Mouse (Mus musculus): ENCODE results near the gene Apobec3. TPM values are rescaled to one million over a fixed set of nuclear protein-coding genes. Genes with fewer than 3 reads are reported as not detected.
"Not testable (repeated sequence)": the region's sequence is repeated elsewhere in the genome, so short reads cannot be mapped to it uniquely, and the experiment has no call there.

Gene Apobec3
- polyA plus RNA-seq, 1 experiment from 2014 or later: 5.2 TPM

- Histone ChIP-seq H3K4me2 (no peak overlapping the region), H3K9me3 (no peaks in the 10 kb centered on the region), H3K4me3 (no peak overlapping the region), H3K36me3 (no peaks in the 10 kb centered on the region), H3K4me1 (replicated peaks) (no peaks in the 10 kb centered on the region), H3K27me3 (no peaks in the 10 kb centered on the region), H3K9ac (no peak overlapping the region), H3K27ac (replicated peaks) (no peak overlapping the region)
- ATAC-seq (ENCODE audit: low read depth): no peak
- WGBS: 86% methylated on average over 5 of the region's 5 CpGs
Observed at GRCm38 (mm10) chr15:79898988-79899387, 7.5 kb downstream of the Apobec3 start.

- H3K36me3 ChIP-seq: no peaks in the 10 kb centered on the region
Observed at GRCm38 (mm10) chr15:79899828-79900510, 8.5 kb downstream of the Apobec3 start.

GRCm38 (mm10) chr15:79900751-79901150, 9.3 kb downstream of the Apobec3 start:
- H3K4me2 ChIP-seq: no peak overlapping the region
- H3K27me3 ChIP-seq: no peaks in the 10 kb centered on the region
- no peaks in the 10 kb centered on the region for H3K4me1 ChIP-seq (replicated peaks)
- ATAC-seq (ENCODE audit: low read depth): no peak
- H3K4me3 ChIP-seq: no peak overlapping the region
- 70% methylated on average over 7 of the region's 7 CpGs for WGBS
- H3K27ac ChIP-seq (replicated peaks): no peak overlapping the region
- H3K9me3 ChIP-seq: no peaks in the 10 kb centered on the region
- no peaks in the 10 kb centered on the region for H3K36me3 ChIP-seq
- no peak overlapping the region for H3K9ac ChIP-seq

More at GRCm38 (mm10) chr15:79899828-79900510, 8.5 kb downstream of the Apobec3 start:
- no peak for ATAC-seq (ENCODE audit: low read depth)
- no peak overlapping the region for H3K4me2 ChIP-seq
- H3K27me3 ChIP-seq: no peaks in the 10 kb centered on the region
- no peaks in the 10 kb centered on the region for H3K9me3 ChIP-seq
- no peak overlapping the region for H3K4me3 ChIP-seq
- H3K4me1 ChIP-seq (replicated peaks): no peaks in the 10 kb centered on the region
- H3K27ac ChIP-seq (replicated peaks): no peak overlapping the region
- H3K9ac ChIP-seq: no peak overlapping the region
- 86% methylated on average over 6 of the region's 6 CpGs for WGBS

- 90% methylated on average over 2 of the region's 2 CpGs for WGBS
- H3K27me3 ChIP-seq: 0 out of 2 replicates have a peak, but pooled peaks cover 3% of the 10 kb centered on the region
- no peak for ATAC-seq (ENCODE audit: low read depth)
Observed at GRCm38 (mm10) chr15:79901399-79901798, 9.9 kb downstream of the Apobec3 start.

GRCm38 (mm10) chr15:79903081-79903480, 11.6 kb downstream of the Apobec3 start:
- 95% methylated on average over 8 of the region's 8 CpGs for WGBS
- H3K27ac ChIP-seq (replicated peaks); H3K4me2 ChIP-seq; H3K4me3 ChIP-seq; H3K4me1 ChIP-seq (replicated peaks); H3K27me3 ChIP-seq; H3K36me3 ChIP-seq; H3K9me3 ChIP-seq; H3K9ac ChIP-seq; ATAC-seq (ENCODE audit: low read depth): not testable (repeated sequence)

More at GRCm38 (mm10) chr15:79901399-79901798, 9.9 kb downstream of the Apobec3 start:
- H3K36me3 ChIP-seq: no peaks in the 10 kb centered on the region
- no peak overlapping the region for H3K4me3 ChIP-seq
- H3K9me3 ChIP-seq: no peaks in the 10 kb centered on the region
- no peak overlapping the region for H3K27ac ChIP-seq (replicated peaks)
- H3K4me1 ChIP-seq (replicated peaks): no peaks in the 10 kb centered on the region
- no peak overlapping the region for H3K4me2 ChIP-seq
- no peak overlapping the region for H3K9ac ChIP-seq

GRCm38 (mm10) chr15:79903963-79904362, 12.5 kb downstream of the Apobec3 start:
- Histone ChIP-seq H3K9ac (no peak overlapping the region), H3K36me3 (no peaks in the 10 kb centered on the region), H3K9me3 (no peaks in the 10 kb centered on the region), H3K27me3 (0 out of 2 replicates have a peak, but pooled peaks cover 8% of the 10 kb centered on the region), H3K4me2 (no peak overlapping the region), H3K27ac (replicated peaks) (no peak overlapping the region), H3K4me1 (replicated peaks) (no peaks in the 10 kb centered on the region), H3K4me3 (no peak overlapping the region)
- no peak for ATAC-seq (ENCODE audit: low read depth)

- H3K9me3 ChIP-seq; H3K9ac ChIP-seq; H3K27me3 ChIP-seq; H3K27ac ChIP-seq (replicated peaks); H3K36me3 ChIP-seq; H3K4me1 ChIP-seq (replicated peaks); H3K4me2 ChIP-seq; ATAC-seq (ENCODE audit: low read depth); H3K4me3 ChIP-seq: not testable (repeated sequence)
- WGBS: 76% methylated on average over 11 of the region's 11 CpGs
Observed at GRCm38 (mm10) chr15:79904678-79905077, 13.2 kb downstream of the Apobec3 start.

GRCm38 (mm10) chr15:79905211-79905610, 13.8 kb downstream of the Apobec3 start:
- Histone ChIP-seq H3K9ac (no peak overlapping the region), H3K4me1 (replicated peaks) (no peaks in the 10 kb centered on the region), H3K27ac (replicated peaks) (no peak overlapping the region), H3K9me3 (no peaks in the 10 kb centered on the region), H3K27me3 (0 out of 2 replicates have a peak, but pooled peaks cover 8% of the 10 kb centered on the region), H3K4me2 (no peak overlapping the region), H3K4me3 (no peak overlapping the region), H3K36me3 (no peaks in the 10 kb centered on the region)
- ATAC-seq (ENCODE audit: low read depth): no peak
- 19% methylated on average over 12 of the region's 12 CpGs for WGBS

GRCm38 (mm10) chr15:79906855-79907254, 15.4 kb downstream of the Apobec3 start:
- Histone ChIP-seq H3K4me2 (no peak overlapping the region), H3K27me3 (0 out of 2 replicates have a peak, but pooled peaks cover 8% of the 10 kb centered on the region), H3K4me3 (no peak overlapping the region), H3K9ac (no peak overlapping the region), H3K9me3 (no peaks in the 10 kb centered on the region), H3K27ac (replicated peaks) (no peak overlapping the region), H3K4me1 (replicated peaks) (no peaks in the 10 kb centered on the region), H3K36me3 (no peaks in the 10 kb centered on the region)
- WGBS: 53% methylated on average over 14 of the region's 14 CpGs
- ATAC-seq (ENCODE audit: low read depth): no peak

GRCm38 (mm10) chr15:79909006-79909405, 17.5 kb downstream of the Apobec3 start:
- H3K9ac ChIP-seq; H3K36me3 ChIP-seq; H3K27ac ChIP-seq (replicated peaks); H3K4me3 ChIP-seq; H3K4me2 ChIP-seq; H3K27me3 ChIP-seq; H3K4me1 ChIP-seq (replicated peaks); ATAC-seq (ENCODE audit: low read depth); H3K9me3 ChIP-seq: not testable (repeated sequence)
- WGBS: 90% methylated on average over 3 of the region's 3 CpGs

- not testable (repeated sequence) for H3K9me3 ChIP-seq; H3K4me2 ChIP-seq; ATAC-seq (ENCODE audit: low read depth); H3K27me3 ChIP-seq; H3K27ac ChIP-seq (replicated peaks); H3K9ac ChIP-seq; H3K4me1 ChIP-seq (replicated peaks); H3K4me3 ChIP-seq; H3K36me3 ChIP-seq
- 74% methylated on average over 1 of the region's 1 CpGs for WGBS
Observed at GRCm38 (mm10) chr15:79910812-79911211, 19.4 kb downstream of the Apobec3 start.

- H3K27ac ChIP-seq (replicated peaks): no peak overlapping the region
- 86% methylated on average over 8 of the region's 8 CpGs for WGBS
- H3K36me3 ChIP-seq: no peaks in the 10 kb centered on the region
- no peak overlapping the region for H3K9ac ChIP-seq
- no peak for ATAC-seq (ENCODE audit: low read depth)
- no peaks in the 10 kb centered on the region for H3K4me1 ChIP-seq (replicated peaks)
- 0 out of 2 replicates have a peak, but pooled peaks cover 5% of the 10 kb centered on the region for H3K27me3 ChIP-seq
- H3K4me3 ChIP-seq: no peak overlapping the region
- H3K9me3 ChIP-seq: no peaks in the 10 kb centered on the region
- no peak overlapping the region for H3K4me2 ChIP-seq
Observed at GRCm38 (mm10) chr15:79911339-79911738, 19.9 kb downstream of the Apobec3 start.

- H3K36me3 ChIP-seq: peaks cover 18% of the 10 kb centered on the region
- H3K4me2 ChIP-seq: no peak overlapping the region
- H3K27ac ChIP-seq (replicated peaks): no peak overlapping the region
- 88% methylated on average over 6 of the region's 6 CpGs for WGBS
- no peaks in the 10 kb centered on the region for H3K9me3 ChIP-seq
- no peaks in the 10 kb centered on the region for H3K27me3 ChIP-seq
- H3K4me3 ChIP-seq: no peak overlapping the region
- H3K9ac ChIP-seq: no peak overlapping the region
- ATAC-seq (ENCODE audit: low read depth): no peak
- H3K4me1 ChIP-seq (replicated peaks): no peaks in the 10 kb centered on the region
Observed at GRCm38 (mm10) chr15:79913761-79914346, 22.4 kb downstream of the Apobec3 start.
